Comparison of ENCODE assay signal across 19 mouse cellular contexts in genomic region chr9:118396425-118397053, GRCm38 (mm10).
DNase-seq lines count a peak whose midpoint lies in the region; ATAC-seq and TF ChIP-seq lines count a peak whose summit lies in the region.
"Had no signal": no experiment of that assay in that cellular context is flagged by ENCODE, and none has a peak within 500 bp of the region (broad histone marks: within the 10 kb centered on the region; RNA-seq: fewer than 3 reads in every experiment).

No protein-coding gene starts in this region.

- no peaks in the 10 kb centered on the region for H3K9me3 ChIP-seq in heart, postnatal 0 days (replicated peaks; ENCODE audit: control insufficient read depth, low read length)
- no peaks in the 10 kb centered on the region for H3K9me3 ChIP-seq in heart, embryonic 12.5 days (replicated peaks)
- H3K9me3 ChIP-seq: embryonic facial prominence, embryonic 12.5 days; liver, embryonic 13.5 days; midbrain, embryonic 10.5 days had no signal

- no peak overlapping the region for H3K4me2 ChIP-seq in heart, postnatal 0 days (ENCODE audit: low read depth, low read length)
- H3K4me2 ChIP-seq in heart, embryonic 12.5 days: no peak overlapping the region
- H3K4me2 ChIP-seq in myocyte (ENCODE audit: low read depth): peak overlapping the region; percentile 64
- H3K4me2 ChIP-seq: embryonic facial prominence, embryonic 12.5 days; liver, embryonic 13.5 days had no signal

- no peak overlapping the region for H3K9ac ChIP-seq in heart, postnatal 0 days (replicated peaks; ENCODE audit: low read depth, low read length)
- no peak overlapping the region for H3K9ac ChIP-seq in heart, embryonic 12.5 days
- H3K9ac ChIP-seq: embryonic facial prominence, embryonic 12.5 days; forebrain, postnatal 0 days; liver, embryonic 13.5 days had no signal

- H3K4me1 ChIP-seq in heart, postnatal 0 days (ENCODE audit: control insufficient read depth, insufficient read depth): no peaks in the 10 kb centered on the region
- H3K4me1 ChIP-seq in heart, embryonic 12.5 days (replicated peaks): no peaks in the 10 kb centered on the region
- H3K4me1 ChIP-seq: embryonic facial prominence, embryonic 12.5 days; liver, embryonic 13.5 days; midbrain, embryonic 10.5 days had no signal

- no peaks in the 10 kb centered on the region for H3K79me2 ChIP-seq in myocyte (ENCODE audit: control insufficient read depth, insufficient read depth)

- no peak overlapping the region for H3K4me3 ChIP-seq in heart, postnatal 0 days (ENCODE audit: low read depth, low read length)
- no peak overlapping the region for H3K4me3 ChIP-seq in heart, embryonic 12.5 days
- H3K4me3 ChIP-seq in myocyte: no peak overlapping the region
- H3K4me3 ChIP-seq: embryonic facial prominence, embryonic 12.5 days; liver, embryonic 13.5 days; midbrain, embryonic 10.5 days had no signal

- H3K36me3 ChIP-seq in heart, postnatal 0 days (replicated peaks; ENCODE audit: control insufficient read depth, insufficient read depth, low read length): no peaks in the 10 kb centered on the region
- H3K36me3 ChIP-seq in heart, embryonic 12.5 days: no peaks in the 10 kb centered on the region
- no peaks in the 10 kb centered on the region for H3K36me3 ChIP-seq in myocyte (ENCODE audit: control insufficient read depth, insufficient read depth)
- H3K36me3 ChIP-seq: embryonic facial prominence, embryonic 12.5 days; liver, embryonic 13.5 days; midbrain, embryonic 10.5 days had no signal

- H3K27ac ChIP-seq in heart, postnatal 0 days (ENCODE audit: low read depth): peak overlapping the region; percentile 46; the same call in 1 of the 2 replicates
- H3K27ac ChIP-seq in heart, embryonic 12.5 days (ENCODE audit: poor library complexity, severe bottlenecking): no peak overlapping the region
- H3K27ac ChIP-seq: embryonic facial prominence, embryonic 12.5 days; liver, embryonic 13.5 days; midbrain, embryonic 10.5 days had no signal

- 61% methylated on average over 2 of the region's 2 CpGs for WGBS in heart, postnatal 0 days
- WGBS in heart, embryonic 12.5 days: 56% methylated on average over 2 of the region's 2 CpGs

- no peak for TF ChIP-seq CTCF in heart, postnatal 0 days (IDR thresholded peaks at IDR 0.05; ENCODE audit: low read depth)

- ATAC-seq in heart, postnatal 0 days (ENCODE audit: insufficient read depth, low read depth): no peak
- ATAC-seq in heart, embryonic 12.5 days (ENCODE audit: insufficient number of reproducible peaks, low FRiP score): no peak
- ATAC-seq: forebrain, postnatal 0 days had no signal

- DNase-seq in heart, postnatal 0 days (ENCODE audit: low spot score): no peak
- peak; percentile 2 for DNase-seq in adipocyte (ENCODE audit: low spot score)
- peak; percentile 69 to 82 for DNase-seq in thymus, postnatal 36 days
- DNase-seq in embryo, embryonic 11 days: no peak
- no peak for DNase-seq in lung, postnatal 10 days
- no peak for DNase-seq in frontal cortex, postnatal 10 days (ENCODE audit: low spot score in 2 of 2)
- DNase-seq: B cell, adult 2 months; cerebellum, adult 11 months; cerebellum, postnatal 36 days; forebrain, postnatal 0 days; gastrocnemius, postnatal 14 days; heart, postnatal 4 days; layer of hippocampus, adult 9-11 months; liver, embryonic 13.5 days; right cerebral cortex, postnatal 25 days had no signal

- H3ac ChIP-seq in myocyte (ENCODE audit: control insufficient read depth, insufficient read length): no peak overlapping the region

- TF ChIP-seq EP300 in heart, postnatal 0 days (IDR thresholded peaks at IDR 0.05; ENCODE audit: low read depth): no peak

- no peak for TF ChIP-seq POLR2A in myocyte (IDR thresholded peaks at IDR 0.05; ENCODE audit: insufficient read length, low read depth)

- H3K27me3 ChIP-seq in heart, postnatal 0 days (ENCODE audit: control insufficient read depth, insufficient read depth, low read length): no peaks in the 10 kb centered on the region
- no peaks in the 10 kb centered on the region for H3K27me3 ChIP-seq in heart, embryonic 12.5 days (replicated peaks)
- no peaks in the 10 kb centered on the region for H3K27me3 ChIP-seq in myocyte (ENCODE audit: control insufficient read depth, insufficient read depth, insufficient read length)
- H3K27me3 ChIP-seq: embryonic facial prominence, embryonic 12.5 days; liver, embryonic 13.5 days had no signal

TF ChIP-seq in myocyte, 11 proteins besides CTCF, POLR2A, EP300 and RAD21:
- TF ChIP-seq SRF (IDR thresholded peaks at IDR 0.05; ENCODE audit: control insufficient read depth, insufficient read length, low read depth) (no peak), CEBPB (IDR thresholded peaks at IDR 0.05; ENCODE audit: insufficient read depth, poor library complexity, severe bottlenecking) (no peak), POLR2AphosphoS2 (IDR thresholded peaks at IDR 0.05; ENCODE audit: insufficient read length, low read depth) (no peak), E2F4 (IDR thresholded peaks at IDR 0.05; ENCODE audit: insufficient read depth) (no peak), USF1 (IDR thresholded peaks at IDR 0.05; ENCODE audit: low read depth) (no peak), TCF12 (IDR thresholded peaks at IDR 0.05; ENCODE audit: insufficient read depth, poor library complexity, severe bottlenecking) (no peak), MYOG (IDR thresholded peaks at IDR 0.05; ENCODE audit: control insufficient read depth in 1 of 3, insufficient read depth in 1 of 3, insufficient read length in 2 of 3, low read depth in 2 of 3) (no peak), TCF3 (IDR thresholded peaks at IDR 0.05; ENCODE audit: insufficient read length, low read depth) (no peak), REST (IDR thresholded peaks at IDR 0.05; ENCODE audit: insufficient read depth, insufficient read length) (no peak), MYOD1 (IDR thresholded peaks at IDR 0.05; ENCODE audit: control insufficient read depth in 1 of 3, insufficient read length in 2 of 3, low read depth in 2 of 3) (no peak), MAX (IDR thresholded peaks at IDR 0.05; ENCODE audit: low read depth) (no peak)

Comparison
In these comparisons a context has a peak if more than half of its experiments do, and no peak if none do; other contexts are left out.
1. DNase-seq: peak in adipocyte (single experiment) and thymus, postnatal 36 days (2 of 2); none in heart, postnatal 0 days (single experiment), embryo, embryonic 11 days (single experiment), lung, postnatal 10 days (single experiment) and frontal cortex, postnatal 10 days (0 of 2).